Mouse (Mus musculus) midbrain, embryonic 16.5 days (tissue): ENCODE data around the gene Tle1. TPM values are rescaled to one million over a fixed set of nuclear protein-coding genes. Genes with fewer than 3 reads are reported as not detected.

Source experiments
- ATAC-seq: fragments of 200-750 bp; cut with Nextera tagmentation; 2 replicates; pipeline ENCODE4 v1.8.0; 2017; ENCODE audit warnings: moderate TSS enrichment
- H3K27ac ChIP-seq: fragments of 300-500 bp; sonication (generic); 2 replicates; pipeline ENCODE4 v1.5.1; 2014; ENCODE audit warnings: mild to moderate bottlenecking, low read length, mixed read lengths
- H3K27me3 ChIP-seq: fragments of 300-500 bp; sonication (generic); 2 replicates; pipeline ENCODE4 v1.6.1; 2014; ENCODE audit warnings: low read depth, low read length, mixed read lengths; ENCODE audit not compliant: control insufficient read depth, insufficient read depth
- H3K36me3 ChIP-seq: fragments of 300-500 bp; sonication (generic); 2 replicates; pipeline ENCODE4 v1.6.1; 2014; ENCODE audit warnings: mild to moderate bottlenecking, low read length, moderate library complexity, mixed read lengths; ENCODE audit not compliant: control insufficient read depth, insufficient read depth
- H3K4me1 ChIP-seq: fragments of 300-500 bp; sonication (generic); 2 replicates; pipeline ENCODE4 v1.6.1; 2014; ENCODE audit warnings: mild to moderate bottlenecking, low read length, mixed read lengths; ENCODE audit not compliant: control insufficient read depth, insufficient read depth
- H3K4me2 ChIP-seq: fragments of 300-500 bp; sonication (generic); 2 replicates; pipeline ENCODE4 v1.6.1; 2014; ENCODE audit warnings: mild to moderate bottlenecking, low read length, mixed read lengths
- H3K4me3 ChIP-seq: fragments of 300-500 bp; sonication (generic); 2 replicates; pipeline ENCODE4 v1.5.1; 2014; ENCODE audit warnings: low read depth, mild to moderate bottlenecking, low read length, moderate library complexity, mixed read lengths
- H3K9ac ChIP-seq: fragments of 300-500 bp; sonication (generic); 2 replicates; pipeline ENCODE4 v1.6.1; 2014; ENCODE audit warnings: low read depth, low read length, mixed read lengths
- H3K9me3 ChIP-seq: fragments of 300-500 bp; sonication (generic); replicated peaks from 2 replicates; pipeline ENCODE4 v1.6.1; 2014; ENCODE audit warnings: mild to moderate bottlenecking, low read length, mixed read lengths; ENCODE audit not compliant: control insufficient read depth, poor library complexity, severe bottlenecking
- WGBS: fragments of 180-500 bp; shearing (Covaris S2); extraction: QIAGEN DNeasy Blood & Tissue Kit; methylation state at CpG from one replicate; pipeline ENCODE4 v1.1.7; 2014; 5-methylcytosine and 5-hydroxymethylcytosine counted together
- polyA plus RNA-seq: library from polyadenylated mRNA; unstranded; fragments of >200 nt; fragmentation: Nextera tagmentation; extraction: Ambion mirVana; gene quantifications from 2 replicates; pipeline ENCODE4 v1.2.1, GENCODE M21; 2015

Tle1 gene
- polyA plus RNA-seq, 1 experiment from 2014 or later: 26.3 TPM

DNA sequence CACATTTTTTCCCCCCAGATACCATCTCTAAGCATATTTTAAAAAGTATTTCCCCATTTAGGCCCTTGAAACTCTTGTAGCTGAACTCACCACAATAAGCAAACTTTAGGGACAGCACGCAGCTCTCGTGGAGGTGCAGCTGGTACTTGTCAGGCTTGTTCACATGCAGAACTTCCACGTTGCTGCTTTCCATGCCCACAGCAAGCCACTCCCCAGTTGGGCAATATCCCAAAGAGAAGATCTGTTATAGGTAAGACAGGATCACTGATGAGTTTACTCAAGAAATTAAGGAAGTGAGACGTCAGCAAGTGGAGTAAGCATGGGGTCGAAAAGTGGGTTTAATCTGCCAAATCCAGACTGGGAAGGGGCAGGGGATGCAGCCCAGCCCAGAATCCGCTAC lies 80.7 kb downstream of the Tle1 start:
- no peak overlapping the region for H3K4me2 ChIP-seq
- H3K4me3 ChIP-seq: no peak overlapping the region
- H3K4me1 ChIP-seq: no peaks in the 10 kb centered on the region
- H3K27me3 ChIP-seq: no peaks in the 10 kb centered on the region
- peaks cover 7% of the 10 kb centered on the region for H3K36me3 ChIP-seq
- no peak overlapping the region for H3K9ac ChIP-seq
- no peak for ATAC-seq
- 92% methylated on average over 6 of the region's 6 CpGs for WGBS
- no peaks in the 10 kb centered on the region for H3K9me3 ChIP-seq
- H3K27ac ChIP-seq: no peak overlapping the region

DNA sequence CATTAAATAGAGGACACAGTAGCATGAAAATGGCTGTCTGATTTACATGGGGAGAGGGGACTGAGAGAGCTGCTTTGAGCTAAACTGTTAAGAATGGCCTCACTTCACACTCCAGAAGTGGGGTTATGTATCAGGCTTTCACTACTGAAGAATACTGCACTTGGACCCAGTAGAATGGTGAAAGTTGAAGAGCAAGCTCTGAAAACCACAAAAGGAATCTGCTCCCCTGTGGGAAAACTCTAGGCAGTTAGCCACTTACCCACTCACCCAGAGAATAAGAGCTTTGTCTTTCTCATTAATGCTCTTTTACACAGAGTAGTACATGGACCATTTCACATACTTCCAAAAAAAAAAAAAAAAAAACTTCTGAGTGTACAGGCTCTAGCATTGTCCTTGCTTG lies 95.0 kb downstream of the Tle1 start:
- Histone ChIP-seq H3K9ac (no peak overlapping the region), H3K4me1 (no peaks in the 10 kb centered on the region), H3K36me3 (no peaks in the 10 kb centered on the region), H3K4me3 (no peak overlapping the region), H3K27me3 (no peaks in the 10 kb centered on the region), H3K27ac (no peak overlapping the region), H3K4me2 (no peak overlapping the region), H3K9me3 (peaks cover 5% of the 10 kb centered on the region; the same call in 1 of the 2 replicates)
- ATAC-seq: peak; percentile 66

DNA sequence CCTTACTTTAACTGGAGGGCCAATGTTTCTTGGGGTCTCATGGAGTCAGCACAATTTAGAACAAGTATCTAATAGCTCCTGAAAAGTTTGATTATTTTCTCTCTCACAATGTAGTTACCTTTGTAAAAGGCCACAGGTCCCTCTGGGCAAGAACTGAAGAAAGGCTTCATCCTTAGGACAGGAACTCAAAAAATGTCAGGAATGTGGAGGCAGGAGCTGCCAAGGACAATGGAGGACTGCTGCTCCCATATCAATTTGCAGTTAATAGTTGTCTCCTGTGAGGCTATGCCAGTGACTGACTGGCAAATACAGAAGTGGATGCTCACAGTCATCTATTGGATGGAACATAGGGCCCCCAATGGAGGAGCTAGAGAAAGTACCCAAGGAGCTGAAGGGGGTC lies 96.5 kb downstream of the Tle1 start:
- H3K9me3 ChIP-seq: peaks cover 7% of the 10 kb centered on the region; the same call in 1 of the 2 replicates
- no peaks in the 10 kb centered on the region for H3K36me3 ChIP-seq
- H3K27ac ChIP-seq: no peak overlapping the region
- no peaks in the 10 kb centered on the region for H3K27me3 ChIP-seq
- H3K4me1 ChIP-seq: no peaks in the 10 kb centered on the region
- no peak for ATAC-seq
- H3K4me2 ChIP-seq: no peak overlapping the region
- H3K4me3 ChIP-seq: no peak overlapping the region
- no peak overlapping the region for H3K9ac ChIP-seq

DNA sequence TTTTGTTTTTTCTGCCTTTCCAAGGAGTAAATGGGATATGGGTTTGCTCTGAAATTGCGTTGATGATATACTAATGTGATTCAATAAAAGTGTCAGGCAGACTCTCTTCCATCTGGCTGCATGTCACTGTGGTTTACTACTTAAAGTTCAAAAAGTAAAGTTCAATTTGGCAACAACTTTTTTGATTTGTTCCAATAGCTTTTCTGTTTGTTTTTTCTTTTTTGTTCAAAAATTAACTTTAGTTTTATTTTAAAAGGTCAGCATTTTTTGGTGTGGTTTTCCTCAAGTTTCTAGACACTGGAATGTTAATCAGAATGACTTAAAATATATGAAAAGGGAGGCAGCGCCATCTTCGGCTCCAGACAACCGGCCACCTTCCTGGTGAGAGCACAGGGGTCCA lies 112.9 kb downstream of the Tle1 start:
- 95% methylated on average over 4 of the region's 4 CpGs for WGBS
- no peak overlapping the region for H3K9ac ChIP-seq
- ATAC-seq: no peak
- no peak overlapping the region for H3K4me2 ChIP-seq
- H3K27ac ChIP-seq: no peak overlapping the region
- H3K9me3 ChIP-seq: no peaks in the 10 kb centered on the region
- H3K36me3 ChIP-seq: no peaks in the 10 kb centered on the region
- no peak overlapping the region for H3K4me3 ChIP-seq
- no peaks in the 10 kb centered on the region for H3K27me3 ChIP-seq
- no peaks in the 10 kb centered on the region for H3K4me1 ChIP-seq

DNA sequence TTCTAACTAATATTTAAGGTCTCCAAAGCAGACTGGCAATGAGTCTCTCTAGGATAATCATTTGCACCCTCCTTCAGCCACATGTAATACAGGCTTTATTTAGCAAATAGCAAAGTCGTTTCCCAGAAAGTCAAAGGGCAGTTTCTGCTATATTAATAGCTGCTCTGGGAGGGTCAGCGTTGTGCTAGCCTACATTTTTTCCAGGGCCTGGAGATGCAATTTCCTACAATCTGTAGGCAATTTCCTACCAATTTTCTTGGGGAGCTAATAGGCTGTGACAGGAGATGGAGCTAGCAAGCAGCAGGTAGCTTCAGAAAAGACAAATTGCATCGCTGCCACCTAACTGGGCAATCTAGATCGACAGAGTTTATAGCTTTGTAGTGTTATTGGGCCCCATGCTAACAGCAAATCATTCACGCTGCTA lies 131.6 kb downstream of the Tle1 start:
- Histone ChIP-seq H3K36me3 (no peaks in the 10 kb centered on the region), H3K27ac (no peak overlapping the region), H3K4me1 (no peaks in the 10 kb centered on the region), H3K27me3 (no peaks in the 10 kb centered on the region), H3K4me2 (no peak overlapping the region), H3K9ac (no peak overlapping the region), H3K4me3 (no peak overlapping the region), H3K9me3 (no peaks in the 10 kb centered on the region)
- ATAC-seq: peak; percentile 36; the same call in 1 of the 2 replicates
- 58% methylated on average over 5 of the region's 5 CpGs for WGBS

DNA sequence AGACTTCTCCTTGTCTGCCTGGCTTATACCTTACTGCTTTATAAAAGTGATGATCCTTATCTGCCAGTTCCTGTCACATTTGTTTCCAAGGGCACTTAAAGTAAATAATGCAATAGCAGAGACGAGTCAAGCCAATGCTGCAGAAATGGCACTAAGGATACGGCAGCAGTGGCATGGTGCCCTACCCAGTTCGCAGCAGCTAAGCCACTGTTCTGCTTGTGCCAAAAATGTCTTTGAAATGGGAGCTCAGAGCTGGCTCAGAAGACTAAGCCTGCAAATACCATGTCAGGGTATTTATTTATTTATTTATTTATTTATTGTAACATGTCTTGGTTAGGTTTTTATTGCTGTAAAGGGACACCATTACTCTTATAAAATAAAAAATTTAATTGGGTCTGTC lies 132.8 kb downstream of the Tle1 start:
- Histone ChIP-seq H3K9me3 (no peaks in the 10 kb centered on the region), H3K4me2 (no peak overlapping the region), H3K4me3 (no peak overlapping the region), H3K4me1 (no peaks in the 10 kb centered on the region), H3K9ac (no peak overlapping the region), H3K27me3 (no peaks in the 10 kb centered on the region), H3K27ac (no peak overlapping the region), H3K36me3 (no peaks in the 10 kb centered on the region)
- WGBS: 82% methylated on average over 3 of the region's 3 CpGs
- ATAC-seq: no peak
